Mouse (Mus musculus) testis, postnatal 14 days (tissue): ENCODE results near the gene Becn1.
A peak's percentile ranks its signal among the peaks of the same experiment; 100 is the strongest.

Experiments
- DNase-seq: peaks from one replicate; pipeline ENCODE4 v3.0.0; 2021; ENCODE audit warnings: low spot score

Becn1 gene

GRCm38 (mm10) chr11:101269577-101270116 is 32.4 kb downstream of the Becn1 start:
- DNase-seq, result no peak

- no peak for DNase-seq
These were observed 36.2 kb downstream of the Becn1 start for GRCm38 (mm10) chr11:101265906-101266305.

- no peak for DNase-seq
These were observed 37.1 kb downstream of the Becn1 start for GRCm38 (mm10) chr11:101264954-101265471.

GRCm38 (mm10) chr11:101263989-101264280 is 38.2 kb downstream of the Becn1 start:
- DNase-seq, result no peak

- DNase-seq, result no peak
These were observed 38.7 kb downstream of the Becn1 start for GRCm38 (mm10) chr11:101263138-101263988.

GRCm38 (mm10) chr11:101262272-101262967 is 39.7 kb downstream of the Becn1 start:
- DNase-seq, result no peak

GRCm38 (mm10) chr11:101260826-101261380 is 41.2 kb downstream of the Becn1 start:
- no peak for DNase-seq

GRCm38 (mm10) chr11:101259948-101260825 is 41.9 kb downstream of the Becn1 start, which contains the start of gene Wnk4:
Gene Wnk4, plus strand, starts transcription at chr11:101260567.
- peak; percentile 71 for DNase-seq

GRCm38 (mm10) chr11:101259261-101259712 is 42.8 kb downstream of the Becn1 start:
- DNase-seq, result peak; percentile 85

- no peak for DNase-seq
These were observed 46.0 kb downstream of the Becn1 start for GRCm38 (mm10) chr11:101255826-101256775.

- peak; percentile 87 for DNase-seq
These were observed 48.3 kb downstream of the Becn1 start, which contains the start of gene Vps25 for GRCm38 (mm10) chr11:101253613-101254389. Gene Vps25, plus strand, starts transcription at chr11:101253707.

- DNase-seq, result no peak
These were observed 49.1 kb downstream of the Becn1 start for GRCm38 (mm10) chr11:101252941-101253340.

GRCm38 (mm10) chr11:101251031-101251430 is 51.1 kb downstream of the Becn1 start:
- DNase-seq, result no peak

- peak; percentile 52 for DNase-seq
These were observed 53.7 kb downstream of the Becn1 start for GRCm38 (mm10) chr11:101248258-101248994.

GRCm38 (mm10) chr11:101247521-101248030 is 54.5 kb downstream of the Becn1 start:
- no peak for DNase-seq

GRCm38 (mm10) chr11:101246702-101247012 is 55.4 kb downstream of the Becn1 start:
- no peak for DNase-seq

GRCm38 (mm10) chr11:101245855-101246701 is 56.0 kb downstream of the Becn1 start, which contains the start of gene Ramp2:
Gene Ramp2, plus strand, starts transcription at chr11:101246028.
- DNase-seq, result peak; percentile 56

- no peak for DNase-seq
These were observed 57.0 kb downstream of the Becn1 start for GRCm38 (mm10) chr11:101245071-101245470.
